Mouse (Mus musculus) ES-Bruce4 (cell line): ENCODE results near the gene Fam118b.

Experiments used
- CTCF ChIP-seq: IDR thresholded peaks from one replicate; pipeline ENCODE4 v1.8.1; 2011; ENCODE audit warnings: low read depth, low read length
- POLR2A ChIP-seq: IDR thresholded peaks from one replicate; pipeline ENCODE4 v1.8.1; 2011; ENCODE audit warnings: low read length; ENCODE audit not compliant: insufficient read depth

- TF ChIP-seq POLR2A: no peak
- TF ChIP-seq CTCF: no peak
Measured at GRCm38 (mm10) chr9:35290417-35290816, 22.8 kb upstream of the Fam118b start.
